Mouse (Mus musculus): ENCODE data around the gene Gm10271. TPM values are rescaled to one million over a fixed set of nuclear protein-coding genes. Genes with fewer than 3 reads are reported as not detected.

Gm10271 gene
- polyA plus RNA-seq, 1 experiment from 2014 or later: not detected

- Histone ChIP-seq H3K4me3 (ENCODE audit: control insufficient read depth in 1 of 2, insufficient read depth in 1 of 2, low read depth in 1 of 2, low read length in 2 of 2) (no peak overlapping the region), H3K27me3 (ENCODE audit: control insufficient read depth, insufficient read depth, low read length) (no peaks in the 10 kb centered on the region), H3K27ac (replicated peaks in 1 of 2; ENCODE audit: control insufficient read depth in 1 of 2, insufficient read depth in 1 of 2, low read depth in 2 of 2, low read length in 2 of 2) (peak overlapping the region in 1 of 2 experiments; percentile 1; a peak in 1 of 4 replicates), H3K4me1 (ENCODE audit: control insufficient read depth in 2 of 2, insufficient read depth in 2 of 2, low read length in 2 of 2) (peaks cover 6 to 14% of the 10 kb centered on the region in 2 experiments), H3K4me2 (ENCODE audit: low read length) (no peak overlapping the region), H3K9ac (ENCODE audit: low read length) (no peak overlapping the region), H3K36me3 (ENCODE audit: control insufficient read depth, insufficient read depth, low read length) (no peaks in the 10 kb centered on the region), H3K9me3 (ENCODE audit: control insufficient read depth, low read length) (no peaks in the 10 kb centered on the region)
- WGBS: 57% methylated on average over 12 of the region's 12 CpGs
- no peak for ATAC-seq (ENCODE audit: insufficient number of reproducible peaks, insufficient read depth, low FRiP score, low read depth)
Observed at GRCm38 (mm10) chr10:117005707-117006464, 33.5 kb upstream of the Gm10271 start.

GRCm38 (mm10) chr10:117004695-117005094 lies 32.3 kb upstream of the Gm10271 start:
- H3K4me1 ChIP-seq (ENCODE audit: control insufficient read depth in 2 of 2, insufficient read depth in 2 of 2, low read length in 2 of 2): peaks cover 8 to 17% of the 10 kb centered on the region in 2 experiments
- WGBS: 80% methylated on average over 5 of the region's 5 CpGs
- no peak for ATAC-seq (ENCODE audit: insufficient number of reproducible peaks, insufficient read depth, low FRiP score, low read depth)
- no peaks in the 10 kb centered on the region for H3K9me3 ChIP-seq (ENCODE audit: control insufficient read depth, low read length)
- H3K4me3 ChIP-seq (ENCODE audit: control insufficient read depth in 1 of 2, insufficient read depth in 1 of 2, low read depth in 1 of 2, low read length in 2 of 2): no peak overlapping the region
- no peak overlapping the region for H3K9ac ChIP-seq (ENCODE audit: low read length)
- H3K4me2 ChIP-seq (ENCODE audit: low read length): no peak overlapping the region
- no peaks in the 10 kb centered on the region for H3K36me3 ChIP-seq (ENCODE audit: control insufficient read depth, insufficient read depth, low read length)
- no peak overlapping the region for H3K27ac ChIP-seq (replicated peaks in 1 of 2; ENCODE audit: control insufficient read depth in 1 of 2, insufficient read depth in 1 of 2, low read depth in 2 of 2, low read length in 2 of 2)
- no peaks in the 10 kb centered on the region for H3K27me3 ChIP-seq (ENCODE audit: control insufficient read depth, insufficient read depth, low read length)

- peak overlapping the region; percentile 47 for H3K4me2 ChIP-seq (ENCODE audit: low read length)
- H3K9ac ChIP-seq (ENCODE audit: low read length): peak overlapping the region; percentile 39; the same call in 1 of the 2 replicates
- ATAC-seq (ENCODE audit: insufficient number of reproducible peaks, insufficient read depth, low FRiP score, low read depth): no peak
Observed at GRCm38 (mm10) chr10:117000975-117001374, 28.6 kb upstream of the Gm10271 start.

GRCm38 (mm10) chr10:116998716-116999455 lies 26.5 kb upstream of the Gm10271 start:
- Histone ChIP-seq H3K9me3 (ENCODE audit: control insufficient read depth, low read length) (no peaks in the 10 kb centered on the region), H3K27me3 (ENCODE audit: control insufficient read depth, insufficient read depth, low read length) (no peaks in the 10 kb centered on the region), H3K36me3 (ENCODE audit: control insufficient read depth, insufficient read depth, low read length) (no peaks in the 10 kb centered on the region), H3K4me1 (ENCODE audit: control insufficient read depth in 2 of 2, insufficient read depth in 2 of 2, low read length in 2 of 2) (peaks cover 12 to 22% of the 10 kb centered on the region in 2 experiments), H3K4me3 (ENCODE audit: control insufficient read depth in 1 of 2, insufficient read depth in 1 of 2, low read depth in 1 of 2, low read length in 2 of 2) (no peak overlapping the region), H3K4me2 (ENCODE audit: low read length) (no peak overlapping the region), H3K9ac (ENCODE audit: low read length) (no peak overlapping the region), H3K27ac (replicated peaks in 1 of 2; ENCODE audit: control insufficient read depth in 1 of 2, insufficient read depth in 1 of 2, low read depth in 2 of 2, low read length in 2 of 2) (no peak overlapping the region)
- WGBS: 69% methylated on average over 17 of the region's 17 CpGs
- no peak for ATAC-seq (ENCODE audit: insufficient number of reproducible peaks, insufficient read depth, low FRiP score, low read depth)

More at GRCm38 (mm10) chr10:117000975-117001374, 28.6 kb upstream of the Gm10271 start:
- H3K27me3 ChIP-seq (ENCODE audit: control insufficient read depth, insufficient read depth, low read length): no peaks in the 10 kb centered on the region
- peak overlapping the region; percentile 29 to 45; a peak in 3 of 4 replicates for H3K27ac ChIP-seq (replicated peaks in 1 of 2; ENCODE audit: control insufficient read depth in 1 of 2, insufficient read depth in 1 of 2, low read depth in 2 of 2, low read length in 2 of 2)
- no peaks in the 10 kb centered on the region for H3K36me3 ChIP-seq (ENCODE audit: control insufficient read depth, insufficient read depth, low read length)
- no peak overlapping the region for H3K4me3 ChIP-seq (ENCODE audit: control insufficient read depth in 1 of 2, insufficient read depth in 1 of 2, low read depth in 1 of 2, low read length in 2 of 2)
- 28% methylated on average over 12 of the region's 12 CpGs for WGBS
- H3K4me1 ChIP-seq (ENCODE audit: control insufficient read depth in 2 of 2, insufficient read depth in 2 of 2, low read length in 2 of 2): peaks cover 10 to 18% of the 10 kb centered on the region in 2 experiments
- H3K9me3 ChIP-seq (ENCODE audit: control insufficient read depth, low read length): no peaks in the 10 kb centered on the region

- H3K27me3 ChIP-seq (ENCODE audit: control insufficient read depth, insufficient read depth, low read length): no peaks in the 10 kb centered on the region
- peak; percentile 81 for ATAC-seq (ENCODE audit: insufficient number of reproducible peaks, insufficient read depth, low FRiP score, low read depth)
- WGBS: 36% methylated on average over 6 of the region's 6 CpGs
- peaks cover 12 to 21% of the 10 kb centered on the region in 2 experiments for H3K4me1 ChIP-seq (ENCODE audit: control insufficient read depth in 2 of 2, insufficient read depth in 2 of 2, low read length in 2 of 2)
- H3K9ac ChIP-seq (ENCODE audit: low read length): no peak overlapping the region; the same call in 1 of the 2 replicates
- H3K27ac ChIP-seq (replicated peaks in 1 of 2; ENCODE audit: control insufficient read depth in 1 of 2, insufficient read depth in 1 of 2, low read depth in 2 of 2, low read length in 2 of 2): peak overlapping the region; percentile 51 to 75
- H3K4me3 ChIP-seq (ENCODE audit: control insufficient read depth in 1 of 2, insufficient read depth in 1 of 2, low read depth in 1 of 2, low read length in 2 of 2): no peak overlapping the region
- H3K36me3 ChIP-seq (ENCODE audit: control insufficient read depth, insufficient read depth, low read length): no peaks in the 10 kb centered on the region
- no peak overlapping the region for H3K4me2 ChIP-seq (ENCODE audit: low read length)
- H3K9me3 ChIP-seq (ENCODE audit: control insufficient read depth, low read length): no peaks in the 10 kb centered on the region
Observed at GRCm38 (mm10) chr10:116996236-116996600, 23.8 kb upstream of the Gm10271 start.

GRCm38 (mm10) chr10:116995584-116996235 lies 23.3 kb upstream of the Gm10271 start:
- Histone ChIP-seq H3K4me1 (ENCODE audit: control insufficient read depth in 2 of 2, insufficient read depth in 2 of 2, low read length in 2 of 2) (peaks cover 7 to 16% of the 10 kb centered on the region in 2 experiments), H3K27me3 (ENCODE audit: control insufficient read depth, insufficient read depth, low read length) (no peaks in the 10 kb centered on the region), H3K27ac (replicated peaks in 1 of 2; ENCODE audit: control insufficient read depth in 1 of 2, insufficient read depth in 1 of 2, low read depth in 2 of 2, low read length in 2 of 2) (peak overlapping the region; percentile 51 to 75), H3K9me3 (ENCODE audit: control insufficient read depth, low read length) (no peaks in the 10 kb centered on the region), H3K36me3 (ENCODE audit: control insufficient read depth, insufficient read depth, low read length) (no peaks in the 10 kb centered on the region), H3K9ac (ENCODE audit: low read length) (no peak overlapping the region), H3K4me3 (ENCODE audit: control insufficient read depth in 1 of 2, insufficient read depth in 1 of 2, low read depth in 1 of 2, low read length in 2 of 2) (no peak overlapping the region), H3K4me2 (ENCODE audit: low read length) (no peak overlapping the region)
- ATAC-seq (ENCODE audit: insufficient number of reproducible peaks, insufficient read depth, low FRiP score, low read depth): no peak
- WGBS: 60% methylated on average over 6 of the region's 6 CpGs

GRCm38 (mm10) chr10:116995162-116995561 lies 22.8 kb upstream of the Gm10271 start:
- Histone ChIP-seq H3K27ac (replicated peaks in 1 of 2; ENCODE audit: control insufficient read depth in 1 of 2, insufficient read depth in 1 of 2, low read depth in 2 of 2, low read length in 2 of 2) (no peak overlapping the region; a peak in 1 of 4 replicates), H3K36me3 (ENCODE audit: control insufficient read depth, insufficient read depth, low read length) (no peaks in the 10 kb centered on the region)
- WGBS: 88% methylated on average over 5 of the region's 5 CpGs

More at GRCm38 (mm10) chr10:116995162-116995561, 22.8 kb upstream of the Gm10271 start:
- ATAC-seq (ENCODE audit: insufficient number of reproducible peaks, insufficient read depth, low FRiP score, low read depth): no peak
- Histone ChIP-seq H3K4me2 (ENCODE audit: low read length) (no peak overlapping the region), H3K9ac (ENCODE audit: low read length) (no peak overlapping the region), H3K4me1 (ENCODE audit: control insufficient read depth in 2 of 2, insufficient read depth in 2 of 2, low read length in 2 of 2) (peaks cover 7 to 15% of the 10 kb centered on the region in 2 experiments), H3K27me3 (ENCODE audit: control insufficient read depth, insufficient read depth, low read length) (no peaks in the 10 kb centered on the region), H3K4me3 (ENCODE audit: control insufficient read depth in 1 of 2, insufficient read depth in 1 of 2, low read depth in 1 of 2, low read length in 2 of 2) (no peak overlapping the region), H3K9me3 (ENCODE audit: control insufficient read depth, low read length) (no peaks in the 10 kb centered on the region)

Data from heart, embryonic 14.5 days (tissue).